In the genomic region with DNA sequence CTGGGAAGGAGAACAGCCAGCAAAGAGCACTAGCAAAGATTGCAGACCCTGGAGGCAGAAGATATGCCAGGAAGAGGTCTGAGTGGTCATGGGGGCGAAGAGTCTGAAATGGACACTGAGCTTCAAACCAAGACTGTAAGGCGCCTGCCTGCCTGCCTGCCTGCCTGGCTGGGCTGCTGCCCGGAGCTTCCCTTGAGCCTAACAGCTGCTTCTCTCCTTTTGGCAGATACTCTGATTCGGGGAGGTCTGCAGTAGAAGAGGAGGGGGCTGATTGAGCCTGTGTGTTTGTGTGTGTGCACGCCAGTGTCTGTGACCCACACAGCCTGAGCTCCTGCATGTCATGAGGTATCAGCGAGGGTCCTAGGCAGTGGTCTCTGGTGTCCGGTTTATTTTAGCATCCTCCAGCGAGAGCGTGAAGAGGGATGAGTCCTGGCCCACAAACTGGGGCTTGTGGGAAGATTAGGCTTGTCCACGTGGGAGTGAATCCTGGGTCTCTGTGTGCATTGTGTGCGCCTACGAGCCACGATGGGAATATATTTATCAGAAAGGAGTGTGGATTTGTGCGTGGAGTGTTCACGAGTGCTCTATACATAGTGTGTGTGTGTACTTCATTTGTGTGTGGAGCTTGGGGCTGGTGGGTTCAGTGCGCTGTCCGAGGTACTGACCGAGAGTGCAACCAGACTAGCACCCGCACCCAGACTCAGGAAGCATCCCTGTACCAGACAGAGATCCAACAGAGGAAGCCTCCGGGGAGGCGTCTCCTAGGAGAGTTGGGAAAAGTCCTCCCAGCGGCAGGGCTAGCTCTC, we compare ENCODE assay signal across 8 mouse cellular contexts. TPM values are rescaled to one million over a fixed set of nuclear protein-coding genes. Genes with fewer than 3 reads are reported as not detected.
DNase-seq lines count a peak whose midpoint lies in the region; ATAC-seq lines count a peak whose summit lies in the region.

No protein-coding gene starts in this region.

- 17% methylated on average over 22 of the region's 22 CpGs for WGBS in heart, embryonic 11.5 days (ENCODE audit: insufficient replicate concordance)
- 9% methylated on average over 22 of the region's 22 CpGs for WGBS in hindbrain, embryonic 13.5 days

- H3K36me3 ChIP-seq in heart, embryonic 11.5 days (ENCODE audit: control insufficient read depth, insufficient read depth, low read length): no peaks in the 10 kb centered on the region
- H3K36me3 ChIP-seq in hindbrain, embryonic 13.5 days: peaks cover 5% of the 10 kb centered on the region

- H3K9me3 ChIP-seq in heart, embryonic 11.5 days (replicated peaks; ENCODE audit: control insufficient read depth, low read length): no peaks in the 10 kb centered on the region
- H3K9me3 ChIP-seq in hindbrain, embryonic 13.5 days: no peaks in the 10 kb centered on the region

- ATAC-seq in heart, embryonic 11.5 days (replicated peaks; ENCODE audit: insufficient number of reproducible peaks, low FRiP score, low TSS enrichment): no peak; the same call in 1 of the 2 replicates
- ATAC-seq in hindbrain, embryonic 13.5 days (ENCODE audit: low FRiP score): no peak

- H3K9ac ChIP-seq in heart, embryonic 11.5 days (ENCODE audit: low read depth, low read length): no peak overlapping the region
- peak overlapping the region; percentile 88 for H3K9ac ChIP-seq in hindbrain, embryonic 13.5 days

- DNase-seq in heart, postnatal 14 days: peak; percentile 30 to 32
- DNase-seq in ES-CJ7 (ENCODE audit: low read depth, low spot score): peak; percentile 73
- DNase-seq in cerebellum, postnatal 36 days: peak; percentile 16 to 32
- DNase-seq in lung, postnatal 10 days: peak; percentile 54
- DNase-seq in right cerebral cortex, postnatal 14 days: peak; percentile 29
- no peak for DNase-seq in natural killer cell, adult 2 months (ENCODE audit: low spot score in 2 of 2)

- no peak overlapping the region for H3K4me3 ChIP-seq in heart, embryonic 11.5 days (ENCODE audit: low read depth, low read length)
- peak overlapping the region; percentile 82 for H3K4me3 ChIP-seq in hindbrain, embryonic 13.5 days

- H3K27me3 ChIP-seq in heart, embryonic 11.5 days (ENCODE audit: control insufficient read depth, insufficient read depth, low read length): peaks cover 44% of the 10 kb centered on the region
- H3K27me3 ChIP-seq in hindbrain, embryonic 13.5 days: 0 out of 2 replicates have a peak, but pooled peaks cover 6% of the 10 kb centered on the region

- intact Hi-C loops in heart, postnatal 14 days (cut with DNase I): loop anchor here (5.0 kb wide), 1 partner anchor 141 kb away; no protein-coding TSS in a partner anchor

- no peak overlapping the region for H3K27ac ChIP-seq in heart, embryonic 11.5 days (ENCODE audit: low read depth, low read length)
- peak overlapping the region; percentile 90 for H3K27ac ChIP-seq in hindbrain, embryonic 13.5 days

- H3K4me2 ChIP-seq in heart, embryonic 11.5 days: no peak overlapping the region
- H3K4me2 ChIP-seq in hindbrain, embryonic 13.5 days: peak overlapping the region; percentile 83

- no peaks in the 10 kb centered on the region for H3K4me1 ChIP-seq in heart, embryonic 11.5 days (ENCODE audit: control insufficient read depth, insufficient read depth, low read length)
- H3K4me1 ChIP-seq in hindbrain, embryonic 13.5 days (replicated peaks): peaks cover 78% of the 10 kb centered on the region

RNA-seq across cellular contexts. Expression of gene Disp3, which starts 1.3 kb away (rescaled TPM):
- total RNA-seq in heart, postnatal 14 days (2021): not detected
- 0.06 TPM in 1 of 2 replicates, not detected in the other for polyA plus RNA-seq in heart, embryonic 11.5 days (2014; fragmentation: Nextera tagmentation; extraction: Ambion mirVana)
- 14.8 and 15.4 TPM in 2 replicates for polyA plus RNA-seq in hindbrain, embryonic 13.5 days (2015; fragmentation: Nextera tagmentation; extraction: Ambion mirVana)

Comparison
In these comparisons a context has a peak if more than half of its experiments do, and no peak if none do; other contexts are left out.
1. DNase-seq: peak in heart, postnatal 14 days (2 of 2), ES-CJ7 (single experiment), cerebellum, postnatal 36 days (2 of 2), lung, postnatal 10 days (single experiment) and right cerebral cortex, postnatal 14 days (single experiment); none in natural killer cell, adult 2 months (0 of 2).
2. RNA of gene Disp3, which starts 1.3 kb away (polyA plus RNA-seq): 14.8 to 15.4 TPM in hindbrain, embryonic 13.5 days; 0.06 TPM in heart, embryonic 11.5 days; every median in the first group is over 10 times any median in the second.